Mouse (Mus musculus): Measurements from ENCODE around the gene Syne3. TPM values are rescaled to one million over a fixed set of nuclear protein-coding genes. Genes with fewer than 3 reads are reported as not detected.

Gene Syne3
- total and polyA plus RNA-seq, 3 experiments: 2.3 to 8.5 (median 7.0) TPM

DNA sequence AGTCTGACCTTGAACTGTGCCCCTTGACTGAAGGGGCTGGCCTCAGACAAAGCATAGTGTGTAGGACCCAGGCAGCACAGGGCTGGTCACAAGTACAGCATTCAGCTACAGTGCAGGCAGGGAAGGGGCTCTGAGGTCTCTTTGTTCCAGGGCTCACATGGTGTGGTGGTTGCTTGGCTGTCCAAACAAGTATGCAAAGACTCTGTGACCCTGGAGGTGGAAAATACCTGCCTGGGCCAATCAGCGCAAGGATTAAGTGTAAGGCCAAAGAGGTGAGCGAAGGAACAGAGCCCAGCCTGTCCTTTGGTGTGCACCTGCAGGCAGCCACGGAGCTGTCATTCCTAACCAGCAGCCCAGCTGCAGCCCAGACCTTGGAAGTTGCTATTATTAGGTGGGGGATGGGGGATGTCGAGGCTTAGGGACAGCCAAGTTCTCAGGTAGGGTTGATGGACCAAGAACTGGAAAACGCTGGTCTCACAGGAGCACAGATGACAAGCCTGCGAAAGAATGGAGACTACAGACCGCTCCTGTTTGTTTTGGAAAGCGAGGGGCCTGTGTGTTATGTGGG is 112.5 kb downstream of the Syne3 start:
- H3K4me1 ChIP-seq (ENCODE audit: control insufficient read depth, insufficient read depth, low read length): no peaks in the 10 kb centered on the region
- H3K4me3 ChIP-seq: no peak overlapping the region
- intact Hi-C loops (cut with DNase I): loop anchor here (5.0 kb wide), 1 partner anchor 50 kb away; no protein-coding TSS in a partner anchor
- H3K36me3 ChIP-seq (ENCODE audit: control insufficient read depth, insufficient read depth, low read length): no peaks in the 10 kb centered on the region
- H3K79me2 ChIP-seq (replicated peaks; ENCODE audit: control insufficient read depth, insufficient read depth, low read length): no peaks in the 10 kb centered on the region
- H3K9ac ChIP-seq (ENCODE audit: low read depth, low read length): no peak overlapping the region
- no peak overlapping the region for H3K27ac ChIP-seq
- H3K27me3 ChIP-seq (ENCODE audit: control insufficient read depth, insufficient read depth, low read length): no peaks in the 10 kb centered on the region
- TF ChIP-seq EP300 (IDR thresholded peaks at IDR 0.05; ENCODE audit: insufficient read depth, low read depth, low read length) (no peak), POLR2A (IDR thresholded peaks at IDR 0.05; ENCODE audit: insufficient read depth, low read depth, low read length) (no peak), CTCF (IDR thresholded peaks at IDR 0.05) (no peak)
- no peak for DNase-seq
- 62% methylated on average over 8 of the region's 8 CpGs for WGBS

DNA sequence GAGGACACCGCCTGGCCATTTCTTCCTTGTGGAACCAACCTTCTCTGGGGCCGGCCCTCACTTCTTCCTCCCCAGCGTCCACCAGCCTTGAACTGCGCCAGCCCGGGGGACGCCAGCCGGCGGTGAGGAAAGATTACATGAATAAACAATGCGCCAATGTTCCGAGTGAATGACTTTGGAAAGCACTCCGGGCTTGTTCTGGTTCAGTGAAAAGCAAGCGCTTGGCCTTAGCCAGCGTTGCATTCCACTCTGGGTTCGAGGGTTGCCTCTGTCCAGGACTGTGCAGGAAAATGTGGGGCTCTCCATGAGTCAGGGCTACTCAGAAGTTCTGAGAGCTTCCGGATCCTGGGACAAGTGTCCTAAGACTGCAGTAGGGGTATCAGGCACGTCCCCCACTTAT is 113.0 kb downstream of the Syne3 start:
- no peak overlapping the region for H3K9ac ChIP-seq (ENCODE audit: low read depth, low read length)
- no peak overlapping the region for H3K4me3 ChIP-seq
- no peaks in the 10 kb centered on the region for H3K27me3 ChIP-seq (ENCODE audit: control insufficient read depth, insufficient read depth, low read length)
- no peaks in the 10 kb centered on the region for H3K79me2 ChIP-seq (replicated peaks; ENCODE audit: control insufficient read depth, insufficient read depth, low read length)
- H3K27ac ChIP-seq: no peak overlapping the region
- no peaks in the 10 kb centered on the region for H3K4me1 ChIP-seq (ENCODE audit: control insufficient read depth, insufficient read depth, low read length)
- TF ChIP-seq EP300 (IDR thresholded peaks at IDR 0.05; ENCODE audit: insufficient read depth, low read depth, low read length) (no peak), CTCF (IDR thresholded peaks at IDR 0.05) (no peak), POLR2A (IDR thresholded peaks at IDR 0.05; ENCODE audit: insufficient read depth, low read depth, low read length) (no peak)
- WGBS: 74% methylated on average over 16 of the region's 16 CpGs
- H3K36me3 ChIP-seq (ENCODE audit: control insufficient read depth, insufficient read depth, low read length): no peaks in the 10 kb centered on the region
- intact Hi-C loops (cut with DNase I): loop anchor here (5.0 kb wide), 1 partner anchor 49 kb away; no protein-coding TSS in a partner anchor
- no peak for DNase-seq

DNA sequence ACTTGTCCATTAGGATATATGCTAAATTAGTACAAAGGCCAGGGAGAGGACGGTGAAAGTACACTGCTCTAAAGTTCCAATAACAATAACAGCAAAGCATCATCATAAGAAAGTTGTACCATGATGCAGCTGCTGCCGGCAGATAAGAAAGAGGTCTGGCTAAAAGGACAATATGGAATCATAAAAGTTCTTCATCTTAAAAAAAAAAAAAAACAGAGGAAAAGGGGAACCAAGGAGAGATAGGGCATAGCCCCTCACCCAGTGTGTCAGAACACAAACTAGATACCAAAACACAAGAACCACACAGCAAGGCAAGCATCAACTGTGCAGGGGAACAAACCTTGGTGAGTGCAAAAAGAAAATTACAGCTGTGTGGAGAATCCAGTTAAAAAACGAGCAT is 117.4 kb downstream of the Syne3 start:
- Histone ChIP-seq H3K27me3 (ENCODE audit: control insufficient read depth, insufficient read depth, low read length) (no peaks in the 10 kb centered on the region), H3K9ac (ENCODE audit: low read depth, low read length) (no peak overlapping the region), H3K4me3 (no peak overlapping the region), H3K4me1 (ENCODE audit: control insufficient read depth, insufficient read depth, low read length) (no peaks in the 10 kb centered on the region), H3K36me3 (ENCODE audit: control insufficient read depth, insufficient read depth, low read length) (no peaks in the 10 kb centered on the region), H3K79me2 (replicated peaks; ENCODE audit: control insufficient read depth, insufficient read depth, low read length) (no peaks in the 10 kb centered on the region), H3K27ac (no peak overlapping the region)
- 90% methylated on average over 3 of the region's 3 CpGs for WGBS
- intact Hi-C loops (cut with DNase I): no loop called here
- DNase-seq: no peak
- no peak for TF ChIP-seq POLR2A (IDR thresholded peaks at IDR 0.05; ENCODE audit: insufficient read depth, low read depth, low read length)
- no peak for TF ChIP-seq EP300 (IDR thresholded peaks at IDR 0.05; ENCODE audit: insufficient read depth, low read depth, low read length)
- TF ChIP-seq CTCF (IDR thresholded peaks at IDR 0.05): no peak

DNA sequence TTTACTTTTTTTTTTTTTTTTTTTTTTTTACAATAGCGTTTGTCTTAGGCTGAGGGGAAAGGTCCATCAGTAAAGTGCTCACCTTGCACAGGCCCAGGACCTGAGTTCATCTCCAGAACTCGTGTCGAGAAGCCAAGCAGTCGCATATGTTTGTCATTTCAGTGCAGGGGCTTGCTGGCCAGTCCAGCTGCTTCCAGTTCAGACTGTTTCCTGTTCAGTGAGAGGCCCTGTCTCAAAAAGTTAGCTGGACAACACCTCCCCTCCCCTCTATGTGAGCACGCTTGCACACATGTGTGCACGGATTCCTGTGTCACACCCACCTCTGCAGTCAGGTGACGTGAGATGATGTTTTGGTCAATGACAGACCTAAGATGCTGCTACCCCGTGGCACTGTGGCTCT is 119.5 kb downstream of the Syne3 start:
- WGBS: 76% methylated on average over 8 of the region's 8 CpGs
- intact Hi-C loops (cut with DNase I): no loop called here

DNA sequence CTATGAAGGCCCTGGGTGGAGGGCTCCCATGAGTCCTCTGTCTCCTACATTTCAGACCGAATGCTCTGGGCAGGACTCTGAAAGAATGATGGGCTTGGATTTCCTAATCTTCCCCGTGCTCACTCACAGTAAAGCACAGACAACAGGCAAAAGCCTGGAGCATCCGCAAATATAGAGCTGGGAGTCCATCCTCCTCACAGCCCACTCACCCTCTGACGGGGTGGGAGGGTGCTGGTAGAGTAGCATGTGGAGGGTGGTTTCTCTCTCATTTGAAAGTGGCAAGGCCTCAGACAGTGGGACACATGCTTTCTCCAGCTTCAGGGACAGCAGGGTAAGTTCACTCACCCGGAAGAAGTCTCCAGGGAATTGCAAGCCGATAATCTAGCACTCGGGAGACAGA is 123.5 kb downstream of the Syne3 start:
- no peak overlapping the region for H3K4me3 ChIP-seq
- H3K27me3 ChIP-seq (ENCODE audit: control insufficient read depth, insufficient read depth, low read length): no peaks in the 10 kb centered on the region
- H3K27ac ChIP-seq: no peak overlapping the region
- no peaks in the 10 kb centered on the region for H3K4me1 ChIP-seq (ENCODE audit: control insufficient read depth, insufficient read depth, low read length)
- intact Hi-C loops (cut with DNase I): no loop called here
- H3K79me2 ChIP-seq (replicated peaks; ENCODE audit: control insufficient read depth, insufficient read depth, low read length): no peaks in the 10 kb centered on the region
- TF ChIP-seq EP300 (IDR thresholded peaks at IDR 0.05; ENCODE audit: insufficient read depth, low read depth, low read length) (no peak), POLR2A (IDR thresholded peaks at IDR 0.05; ENCODE audit: insufficient read depth, low read depth, low read length) (no peak), CTCF (IDR thresholded peaks at IDR 0.05) (no peak)
- WGBS: 73% methylated on average over 7 of the region's 7 CpGs
- no peak overlapping the region for H3K9ac ChIP-seq (ENCODE audit: low read depth, low read length)
- DNase-seq: no peak
- no peaks in the 10 kb centered on the region for H3K36me3 ChIP-seq (ENCODE audit: control insufficient read depth, insufficient read depth, low read length)

More for the DNA sequence above, 119.5 kb downstream of the Syne3 start:
- no peak overlapping the region for H3K27ac ChIP-seq
- H3K4me3 ChIP-seq: no peak overlapping the region
- H3K4me1 ChIP-seq (ENCODE audit: control insufficient read depth, insufficient read depth, low read length): no peaks in the 10 kb centered on the region
- H3K9ac ChIP-seq (ENCODE audit: low read depth, low read length): no peak overlapping the region
- H3K27me3 ChIP-seq (ENCODE audit: control insufficient read depth, insufficient read depth, low read length): no peaks in the 10 kb centered on the region
- H3K79me2 ChIP-seq (replicated peaks; ENCODE audit: control insufficient read depth, insufficient read depth, low read length): no peaks in the 10 kb centered on the region
- no peak for TF ChIP-seq POLR2A (IDR thresholded peaks at IDR 0.05; ENCODE audit: insufficient read depth, low read depth, low read length)
- TF ChIP-seq EP300 (IDR thresholded peaks at IDR 0.05; ENCODE audit: insufficient read depth, low read depth, low read length): no peak
- TF ChIP-seq CTCF (IDR thresholded peaks at IDR 0.05): no peak
- DNase-seq: no peak
- no peaks in the 10 kb centered on the region for H3K36me3 ChIP-seq (ENCODE audit: control insufficient read depth, insufficient read depth, low read length)

DNA sequence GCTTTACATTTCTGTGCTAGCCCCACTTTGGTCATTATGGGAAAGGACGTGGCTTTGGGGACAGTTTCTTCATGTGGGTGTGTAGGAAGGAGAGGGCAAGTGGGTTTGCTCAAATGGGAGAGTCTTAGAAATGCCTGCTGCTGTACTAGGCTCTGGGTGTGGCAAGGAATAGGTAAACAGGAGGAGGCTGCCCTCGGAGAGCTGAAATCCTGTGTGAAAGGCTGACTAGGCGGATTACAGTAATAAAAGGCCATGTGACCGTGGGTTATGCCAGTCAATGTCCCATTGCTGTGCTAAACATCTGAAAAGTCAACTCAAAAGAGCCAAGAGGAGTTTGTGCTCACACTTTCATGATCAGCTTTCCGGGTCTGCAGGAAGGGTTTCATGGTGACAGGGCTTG is 127.1 kb downstream of the Syne3 start:
- TF ChIP-seq POLR2A (IDR thresholded peaks at IDR 0.05; ENCODE audit: insufficient read depth, low read depth, low read length): no peak
- TF ChIP-seq EP300 (IDR thresholded peaks at IDR 0.05; ENCODE audit: insufficient read depth, low read depth, low read length): no peak
- TF ChIP-seq CTCF (IDR thresholded peaks at IDR 0.05): no peak
- no peak overlapping the region for H3K27ac ChIP-seq
- no peaks in the 10 kb centered on the region for H3K79me2 ChIP-seq (replicated peaks; ENCODE audit: control insufficient read depth, insufficient read depth, low read length)
- no peaks in the 10 kb centered on the region for H3K27me3 ChIP-seq (ENCODE audit: control insufficient read depth, insufficient read depth, low read length)
- H3K4me1 ChIP-seq (ENCODE audit: control insufficient read depth, insufficient read depth, low read length): no peaks in the 10 kb centered on the region
- no peak for DNase-seq
- no peak overlapping the region for H3K4me3 ChIP-seq
- H3K36me3 ChIP-seq (ENCODE audit: control insufficient read depth, insufficient read depth, low read length): no peaks in the 10 kb centered on the region
- WGBS: 65% methylated on average over 5 of the region's 5 CpGs
- no peak overlapping the region for H3K9ac ChIP-seq (ENCODE audit: low read depth, low read length)
- intact Hi-C loops (cut with DNase I): no loop called here
